Mouse (Mus musculus): ENCODE results near the gene 5330417C22Rik.
"Not testable (repeated sequence)": the region's sequence is repeated elsewhere in the genome, so short reads cannot be mapped to it uniquely, and the experiment has no call there.

The 5330417C22Rik gene

DNA sequence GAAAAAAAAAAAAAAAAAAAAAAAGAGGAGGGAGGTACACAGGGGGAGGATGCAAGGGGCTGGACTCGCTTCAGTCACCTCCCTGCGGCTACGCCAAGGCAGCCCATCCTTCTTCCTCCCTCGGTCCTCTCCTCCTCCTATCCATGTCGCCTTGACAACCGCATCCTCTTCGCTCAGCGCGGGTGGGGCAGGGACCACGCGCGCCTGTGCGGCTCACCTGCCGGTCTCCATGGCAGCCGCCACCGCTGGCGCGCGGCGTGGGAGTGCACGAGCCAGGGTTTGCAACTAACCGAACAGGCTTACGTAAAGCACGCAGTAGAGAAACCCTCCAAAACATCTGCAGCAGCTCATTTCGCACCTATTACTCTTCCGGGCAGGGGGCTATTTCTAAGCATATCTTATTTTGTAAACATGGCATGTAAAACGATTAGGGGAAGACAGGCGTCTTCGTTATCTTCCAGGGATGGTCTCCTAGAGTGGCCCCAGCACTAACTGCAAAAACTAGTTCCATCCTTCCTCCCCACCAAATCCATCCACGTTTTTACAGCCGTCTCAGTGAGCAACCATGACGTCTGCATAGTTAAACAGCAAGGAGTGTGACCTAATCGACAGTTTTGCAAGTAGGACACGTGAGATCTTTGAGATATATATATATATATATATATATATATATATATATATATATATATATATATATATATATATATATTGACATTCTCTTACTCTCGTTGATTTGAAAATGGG is at the start of gene 5330417C22Rik:
Gene 5330417C22Rik (minus strand): TSS at position 20 of the 744 bp plus-strand sequence.
- DNase-seq: peak; percentile 40

DNA sequence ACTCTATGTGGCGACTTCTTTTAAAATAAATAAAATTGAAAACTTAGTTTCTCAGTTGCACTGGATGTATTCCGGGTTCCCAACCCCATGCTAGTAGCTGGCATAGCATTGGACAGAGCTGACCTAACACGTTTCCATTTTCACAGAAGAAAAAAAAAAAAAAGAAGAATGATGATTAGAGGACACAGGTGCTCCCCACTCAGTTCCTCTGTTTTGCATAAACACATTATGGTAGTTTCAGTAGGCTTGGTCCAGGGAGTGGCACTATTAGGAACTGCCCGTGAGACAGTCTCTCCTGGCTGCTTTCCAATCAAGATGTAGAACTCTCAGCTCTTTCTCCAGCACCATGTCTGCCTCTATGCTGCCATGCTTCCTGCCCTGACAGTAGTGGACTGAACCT is 48.2 kb upstream of the 5330417C22Rik start:
- no peak for DNase-seq

- no peak for DNase-seq
Measured at GRCm38 (mm10) chr3:108574018-108574417, 37.7 kb upstream of the 5330417C22Rik start.

DNA sequence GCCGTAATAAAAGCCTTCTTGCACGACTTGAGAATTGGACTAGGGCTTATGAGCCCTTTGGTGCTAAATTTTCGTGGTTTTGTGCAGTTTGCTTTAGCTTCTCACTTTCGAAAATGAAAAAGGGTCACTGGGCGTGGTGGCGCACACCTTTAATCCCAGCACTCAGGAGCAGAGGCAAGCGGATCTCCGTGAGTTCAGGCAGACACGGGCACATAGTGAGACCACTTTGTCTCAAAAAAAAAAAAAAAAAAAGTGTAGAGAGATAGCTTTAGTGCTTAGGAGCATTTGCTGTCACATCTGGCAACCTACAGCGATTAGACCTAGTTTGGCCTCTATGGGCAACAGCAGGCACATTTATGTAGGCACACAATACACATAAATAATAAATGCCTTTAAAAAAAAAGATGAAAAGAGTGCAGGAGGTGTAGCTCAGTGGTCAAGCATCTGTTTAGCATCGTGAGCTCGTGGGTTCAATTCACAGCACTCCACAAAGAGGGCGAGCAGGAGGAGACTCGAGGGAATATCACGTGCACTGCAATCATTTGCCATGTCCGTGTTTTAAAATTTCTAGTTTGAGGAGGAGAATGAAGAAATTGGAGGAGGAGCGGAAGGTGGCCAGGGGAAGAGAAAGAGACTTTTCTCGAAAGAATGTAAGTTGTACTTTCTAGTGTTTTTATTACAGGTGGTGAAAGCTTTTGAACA is 36.1 kb upstream of the 5330417C22Rik start:
- no peak for DNase-seq

- peak; percentile 97 for DNase-seq
Measured at GRCm38 (mm10) chr3:108571443-108572294, 35.3 kb upstream of the 5330417C22Rik start, which contains the start of gene Taf13. Gene Taf13 (plus strand): TSS chr3:108571698.

DNA sequence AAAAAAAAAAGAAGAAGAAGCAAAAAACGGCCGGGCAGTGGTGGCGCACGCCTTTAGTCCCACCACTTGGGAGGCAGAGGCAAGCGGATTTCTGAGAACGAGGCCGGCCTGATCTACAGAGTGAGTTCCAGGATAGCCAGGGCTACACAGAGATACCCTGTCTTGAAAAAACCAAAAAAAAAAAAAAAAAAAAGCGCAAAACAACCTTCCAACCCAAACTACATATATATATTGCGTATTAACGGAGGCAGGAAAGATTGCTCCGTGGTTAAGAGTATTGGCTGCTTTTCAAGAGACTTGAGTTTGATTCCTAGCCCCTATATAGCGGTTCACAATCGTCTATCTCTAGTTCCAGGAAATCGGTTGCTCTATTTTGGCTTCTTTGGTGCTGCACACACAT is 34.5 kb upstream of the 5330417C22Rik start:
- no peak for DNase-seq

- not testable (repeated sequence) for DNase-seq
Measured at GRCm38 (mm10) chr3:108569636-108570035, 33.3 kb upstream of the 5330417C22Rik start.

DNA sequence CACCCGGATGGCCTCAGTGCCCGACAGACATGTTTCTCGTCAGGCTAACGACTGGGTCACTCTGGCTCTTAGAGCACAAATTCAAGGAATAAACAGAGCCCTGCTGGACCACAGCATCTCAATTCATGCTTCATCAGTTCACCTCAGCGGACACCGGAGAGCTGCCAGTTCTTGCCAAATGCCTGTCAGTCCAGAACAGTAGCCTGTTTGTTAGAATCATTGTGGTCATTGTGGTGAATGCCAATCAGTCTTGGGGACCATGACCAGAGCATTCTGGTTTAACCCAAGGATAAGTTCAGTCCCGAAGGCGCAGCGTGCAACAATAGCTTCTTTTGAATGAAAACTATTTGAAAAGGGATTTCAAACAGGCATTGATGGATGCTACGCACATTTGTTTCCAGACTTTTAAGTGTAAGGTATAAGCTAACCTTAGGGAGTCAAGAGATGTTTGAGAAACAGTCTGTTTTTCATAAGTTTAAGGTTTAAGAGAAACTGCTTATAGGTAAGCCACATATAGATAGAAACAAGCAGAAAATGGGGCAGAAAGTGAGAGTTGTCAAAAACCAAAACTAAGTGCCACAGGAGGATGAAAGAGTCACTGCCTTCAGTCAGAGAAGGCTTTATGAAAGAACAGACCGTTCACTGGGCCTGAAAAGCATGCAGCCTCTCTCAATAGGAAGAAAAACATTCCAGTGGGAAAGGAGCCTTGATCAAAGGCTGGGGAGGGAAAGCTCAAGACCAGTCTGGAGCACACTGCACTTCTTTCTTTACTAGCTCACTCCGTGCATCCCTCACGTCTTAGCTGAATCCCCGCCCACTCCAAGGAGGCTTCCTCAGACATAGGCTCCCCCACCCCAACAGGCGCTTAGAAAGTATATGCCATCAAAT is 31.9 kb upstream of the 5330417C22Rik start:
- DNase-seq: no peak

DNA sequence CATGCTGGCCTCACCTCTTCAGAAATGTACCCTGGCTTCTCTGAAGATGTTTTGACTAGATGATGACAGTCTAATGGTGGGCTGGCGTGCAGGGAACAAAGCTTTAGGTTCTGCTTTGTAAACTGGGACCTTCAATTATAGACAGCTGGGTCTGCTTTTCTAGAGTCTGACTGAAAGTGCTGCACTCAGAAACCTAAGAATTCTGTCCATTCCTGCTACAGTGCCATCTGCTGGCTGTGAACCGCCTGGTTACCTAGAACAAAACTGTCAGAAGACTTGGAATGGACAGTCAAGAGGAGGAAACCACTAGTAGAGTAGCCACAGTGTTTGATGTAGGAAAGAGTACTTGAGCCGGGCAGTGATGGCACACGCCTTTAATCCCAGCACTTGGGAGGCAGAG is 27.0 kb upstream of the 5330417C22Rik start:
- DNase-seq: peak; percentile 78

DNA sequence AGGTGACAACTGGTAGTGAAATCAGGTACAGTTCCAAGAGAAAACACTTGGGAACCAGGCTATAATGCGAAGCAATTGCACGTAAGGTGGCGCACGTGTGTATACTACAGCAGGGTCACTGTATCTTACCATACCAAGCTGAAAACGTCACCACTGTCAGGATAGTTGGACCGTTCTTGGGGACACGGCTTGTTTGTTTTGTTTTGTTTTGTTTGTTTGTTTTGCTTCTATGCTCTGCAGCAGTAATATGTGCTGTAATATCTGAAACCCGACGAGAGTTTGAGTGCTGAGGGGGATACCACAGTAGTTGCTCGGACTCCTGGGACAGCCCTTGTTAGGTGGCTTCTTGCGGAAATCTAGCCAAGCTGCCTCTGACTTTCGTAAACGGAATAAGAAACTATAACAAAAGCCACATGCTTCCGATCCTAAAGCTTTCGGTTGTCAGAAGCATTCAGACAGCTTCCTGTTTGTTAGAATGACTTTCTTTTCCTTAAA is 26.5 kb upstream of the 5330417C22Rik start:
- DNase-seq: no peak

DNA sequence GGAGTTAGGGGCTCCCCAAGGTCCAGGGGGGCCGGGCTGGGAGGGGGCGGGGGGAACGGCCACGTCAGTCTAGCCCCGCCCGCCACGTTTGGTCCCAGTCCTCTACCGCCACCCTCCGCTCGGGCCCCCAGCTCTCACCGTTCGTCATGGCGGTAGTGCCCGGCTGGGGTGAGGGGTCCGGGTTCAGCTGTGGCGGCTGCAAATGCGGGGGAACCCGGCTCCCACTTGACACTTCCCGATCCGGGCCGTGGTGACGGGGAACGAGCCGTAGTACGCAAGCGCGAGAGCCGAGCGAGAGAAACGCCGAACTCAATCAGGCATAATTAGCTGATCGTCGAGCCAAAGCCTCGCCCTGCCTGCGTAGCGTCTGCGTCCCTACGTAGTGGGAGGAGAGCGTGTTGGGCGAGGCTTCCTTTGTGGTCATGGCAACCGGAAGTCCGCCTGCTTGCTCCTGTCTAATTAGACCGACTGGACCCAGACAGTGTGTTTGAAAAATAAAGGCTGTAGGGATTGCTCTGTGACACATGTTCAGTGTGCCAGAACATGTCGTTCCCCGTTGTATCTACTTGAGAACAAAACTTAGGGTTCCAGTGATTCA is 25.9 kb upstream of the 5330417C22Rik start, which contains the start of gene Tmem167b:
Gene Tmem167b (minus strand): TSS at position 334 of the 598 bp plus-strand sequence.
- peak; percentile 97 for DNase-seq

DNA sequence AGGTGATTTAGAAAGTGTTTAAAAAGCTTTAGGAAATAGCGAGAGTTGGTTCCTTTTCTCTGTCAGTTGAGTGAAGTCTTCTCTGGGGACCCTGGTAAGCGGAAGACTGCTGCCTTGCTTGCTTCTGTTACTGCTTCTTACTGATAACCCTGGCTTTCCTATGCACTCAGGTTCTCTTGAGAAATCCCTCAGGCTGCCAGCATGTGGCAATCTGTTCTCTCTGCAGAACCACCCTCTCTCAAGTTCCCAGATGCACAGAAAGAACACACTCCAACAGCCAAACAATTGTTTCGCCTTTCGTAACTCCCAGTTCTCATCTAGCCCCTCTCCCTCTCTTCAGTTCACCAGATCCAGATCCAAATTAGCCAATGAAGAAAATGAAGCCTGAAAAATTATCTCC is 21.6 kb upstream of the 5330417C22Rik start:
- DNase-seq: no peak

DNA sequence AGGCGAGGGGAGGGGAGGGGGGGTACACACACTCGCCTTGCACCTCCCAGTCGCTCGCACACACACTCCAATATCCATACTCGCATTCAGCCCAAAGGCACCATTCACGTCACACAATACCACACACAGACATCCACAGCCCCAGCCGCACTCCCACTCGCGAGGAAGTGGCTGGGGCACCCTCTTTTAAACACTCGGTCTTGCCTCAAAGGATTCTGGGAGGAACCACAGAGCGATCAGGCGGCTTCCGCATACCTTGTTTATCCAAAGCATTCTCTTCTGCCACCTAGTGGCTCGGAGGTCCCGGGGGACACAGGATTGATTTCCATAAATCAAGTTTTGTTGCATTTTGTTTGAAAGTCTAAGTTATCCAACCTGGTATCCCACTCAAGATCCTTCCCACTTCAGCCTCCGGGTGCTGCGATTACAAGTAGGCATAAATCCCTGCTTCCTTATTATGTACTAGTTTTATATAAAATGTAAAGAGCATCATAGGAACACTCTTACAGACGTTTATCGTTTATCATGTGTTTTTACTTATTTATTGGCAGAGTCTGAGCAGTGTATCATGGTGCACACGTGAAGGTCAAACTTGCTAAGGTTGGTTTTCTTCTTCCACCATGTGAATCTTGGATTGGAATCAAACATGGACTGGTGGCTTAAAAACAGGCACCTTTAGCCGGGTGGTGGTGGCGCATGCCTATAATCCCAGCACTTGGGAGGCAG is 18.4 kb upstream of the 5330417C22Rik start:
- DNase-seq: peak; percentile 90

- peak; percentile 48 for DNase-seq
Measured at GRCm38 (mm10) chr3:108554111-108554561, 17.8 kb upstream of the 5330417C22Rik start.

- DNase-seq: no peak
Measured at GRCm38 (mm10) chr3:108542299-108542698, 6.0 kb upstream of the 5330417C22Rik start.

DNA sequence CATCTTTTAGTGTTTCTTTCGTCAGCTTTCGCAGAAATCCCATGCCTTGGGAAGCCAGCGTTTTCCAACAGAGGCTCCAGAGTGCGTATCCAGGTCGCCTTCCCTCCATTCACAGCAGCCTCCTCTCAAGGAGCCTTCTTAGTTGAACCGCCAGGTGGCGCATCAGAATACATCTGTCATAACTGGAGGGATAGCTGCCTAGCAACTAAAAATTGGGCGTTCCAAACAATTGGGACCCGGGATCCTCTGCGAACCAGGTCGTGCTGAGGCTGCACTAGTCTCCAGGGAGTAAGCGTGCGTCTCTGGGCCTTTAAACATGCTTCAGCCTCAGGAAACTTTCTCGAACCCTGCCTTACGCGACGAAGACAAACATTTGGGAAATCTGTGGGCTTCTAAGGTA is 967 bp upstream of the 5330417C22Rik start:
- DNase-seq: peak; percentile 83

DNA sequence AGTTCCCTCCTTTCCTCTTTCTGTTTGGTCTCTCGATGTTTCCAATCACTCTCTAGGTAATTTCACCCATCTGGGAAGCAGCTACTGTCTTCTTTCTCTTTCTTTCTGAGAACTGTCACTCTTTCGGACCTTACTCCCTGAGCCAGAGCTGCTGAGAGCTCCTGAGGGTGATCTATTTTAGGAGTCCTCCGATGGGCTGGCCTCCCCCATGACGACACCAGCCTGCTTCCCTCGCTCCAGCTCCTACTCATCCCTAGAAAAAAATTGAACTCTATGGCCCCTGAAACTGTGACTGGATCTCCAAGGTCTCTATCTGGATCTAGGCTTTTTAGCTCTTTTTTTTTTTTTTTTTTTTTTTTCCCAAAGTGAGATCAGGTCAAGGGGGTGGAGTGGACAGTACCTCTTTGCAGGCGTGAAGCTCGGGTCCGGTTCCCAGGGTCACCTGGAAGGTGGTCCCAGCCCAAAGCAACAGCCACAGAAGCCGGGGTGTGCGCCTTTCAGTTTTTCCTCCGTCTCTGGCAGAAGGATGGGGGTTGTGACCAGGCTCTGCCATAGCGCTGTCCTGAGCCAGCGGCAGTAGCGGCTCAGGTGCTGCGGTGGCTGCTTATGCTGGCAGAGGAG is 330 bp downstream of the 5330417C22Rik start:
- DNase-seq: no peak

GRCm38 (mm10) chr3:108533951-108534350 is 2.4 kb downstream of the 5330417C22Rik start, which contains the start of gene 1700013F07Rik:
Gene 1700013F07Rik (plus strand): TSS chr3:108534150.
- no peak for DNase-seq

DNA sequence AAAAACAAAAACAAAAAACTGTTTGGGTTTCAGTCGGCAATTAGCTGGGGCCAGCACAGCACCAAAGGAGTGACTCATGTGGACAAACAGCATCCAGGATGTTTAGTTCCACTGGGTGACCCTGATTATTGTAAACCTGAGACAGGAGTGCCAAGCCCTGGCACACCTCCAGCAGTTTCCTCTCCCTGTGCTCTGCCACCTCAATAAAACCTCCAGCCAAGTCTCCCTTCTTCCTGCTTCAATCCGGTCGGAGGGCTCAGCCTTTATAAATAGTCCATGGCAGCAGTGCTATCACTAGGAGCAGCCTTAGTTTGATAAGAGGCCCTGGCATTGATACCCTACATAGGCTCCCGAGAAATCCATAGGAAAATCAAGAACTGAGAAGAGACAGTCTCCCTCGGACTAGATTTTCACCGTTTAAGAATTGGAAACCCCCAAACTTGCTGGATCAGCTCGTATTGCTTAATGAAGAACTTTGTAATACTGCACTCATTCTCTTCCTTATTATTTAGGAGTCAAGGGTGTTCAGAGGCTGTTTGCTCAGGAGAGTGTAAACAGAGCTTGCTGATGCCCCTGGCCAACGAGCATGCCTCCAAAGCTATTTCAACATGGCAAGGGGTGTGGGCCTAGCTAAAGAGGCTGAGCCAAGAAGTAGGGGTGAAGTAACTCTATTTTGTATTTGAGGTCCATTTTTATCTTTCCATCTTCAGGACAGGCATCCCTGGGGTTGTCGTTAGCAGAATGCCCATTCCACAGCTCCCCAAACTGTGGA is 3.0 kb downstream of the 5330417C22Rik start:
- no peak for DNase-seq
